Mouse (Mus musculus): Measurements from ENCODE around the gene Gm4871. TPM values are rescaled to one million over a fixed set of nuclear protein-coding genes. Genes with fewer than 3 reads are reported as not detected.
A peak's percentile ranks its signal among the peaks of the same experiment; 100 is the strongest.

Gm4871 gene
- total RNA-seq, 2 experiments from 2014 or later, result not detected

- DNase-seq, result no peak
- intact Hi-C loops (cut with DNase I), result no loop called here
These were observed 29.2 kb downstream of the Gm4871 start for GRCm38 (mm10) chr5:145003362-145003761.

- no peak for DNase-seq
- intact Hi-C loops (cut with DNase I), result loop anchor here (5.0 kb wide), 1 partner anchor 74 kb away; no protein-coding TSS in a partner anchor
These were observed 34.1 kb downstream of the Gm4871 start for GRCm38 (mm10) chr5:144998491-144998890.

- intact Hi-C loops (cut with DNase I), result no loop called here
- DNase-seq, result no peak
These were observed 42.1 kb downstream of the Gm4871 start for GRCm38 (mm10) chr5:144990481-144990880.

- no peak for DNase-seq
- intact Hi-C loops (cut with DNase I), result no loop called here
These were observed 42.5 kb downstream of the Gm4871 start for GRCm38 (mm10) chr5:144990051-144990450.

- intact Hi-C loops (cut with DNase I), result loop anchor here (2.0 to 5.0 kb wide), 4 partner anchors 104 to 197 kb away; no protein-coding TSS in a partner anchor
- no peak for DNase-seq
These were observed 43.5 kb downstream of the Gm4871 start for GRCm38 (mm10) chr5:144989061-144989405.

GRCm38 (mm10) chr5:144988340-144989060 is 44.1 kb downstream of the Gm4871 start:
- peak; percentile 32 to 39 for DNase-seq
- intact Hi-C loops (cut with DNase I), result loop anchor here (2.0 to 5.0 kb wide), 4 partner anchors 104 to 196 kb away; no protein-coding TSS in a partner anchor

- intact Hi-C loops (cut with DNase I), result loop anchor here (5.0 kb wide), 1 partner anchor 195 kb away; no protein-coding TSS in a partner anchor
- no peak for DNase-seq
These were observed 45.0 kb downstream of the Gm4871 start for GRCm38 (mm10) chr5:144987561-144987960.

- intact Hi-C loops (cut with DNase I), result loop anchor here (5.0 kb wide), 1 partner anchor 193 kb away; no protein-coding TSS in a partner anchor
These were observed 47.7 kb downstream of the Gm4871 start for GRCm38 (mm10) chr5:144984839-144985238.

GRCm38 (mm10) chr5:144983227-144983626 is 49.3 kb downstream of the Gm4871 start:
- intact Hi-C loops (cut with DNase I), result no loop called here
- no peak for DNase-seq

More at GRCm38 (mm10) chr5:144984839-144985238, 47.7 kb downstream of the Gm4871 start:
- DNase-seq, result no peak

Other genes with a start within 250 kb of the Gm4871 start
- 10 to 100 TPM; 24.6 to 27.2 TPM for gene Smurf1, start 66.9 kb downstream of the Gm4871 start, total RNA-seq (2021)
- not detected for gene 1700018F24Rik, start 10.2 kb upstream of the Gm4871 start, total RNA-seq (2021)
- gene Arpc1a, start 51.1 kb upstream of the Gm4871 start, total RNA-seq (2021), result 10 to 100 TPM; 63.4 to 64.3 TPM
- not detected for gene Kpna7, start 51.3 kb upstream of the Gm4871 start, total RNA-seq (2021)
- 10 to 100 TPM; 71.7 to 84.7 TPM for gene Arpc1b, start 81.5 kb upstream of the Gm4871 start, total RNA-seq (2021)
- 10 to 100 TPM; 39.3 to 45.7 TPM for gene Pdap1, start 107.5 kb upstream of the Gm4871 start, total RNA-seq (2021)
- 10 to 100 TPM; 59.5 to 61.1 TPM for gene Bud31, start 107.6 kb upstream of the Gm4871 start, total RNA-seq (2021)
- 10 to 100 TPM; 28.5 to 42.2 TPM for gene Ptcd1, start 134.4 kb upstream of the Gm4871 start, total RNA-seq (2021)
- 10 to 100 TPM; 11.4 to 11.7 TPM for gene Cpsf4, start 134.5 kb upstream of the Gm4871 start, total RNA-seq (2021)
- 1,000 to 10,000 TPM; 1,102 to 1,127 TPM for gene Atp5j2, start 159.3 kb upstream of the Gm4871 start, total RNA-seq (2021)
- 1 to 10 TPM; 6.5 to 8.5 TPM for gene Zkscan14, start 169.1 kb upstream of the Gm4871 start, total RNA-seq (2021)
- gene Zkscan5, start 171.8 kb upstream of the Gm4871 start, total RNA-seq (2021), result 10 to 100 TPM in 1 of 2 experiments, 1 to 10 TPM in 1; 9.5 to 10.1 TPM
- gene Zfp655, start 199.0 kb upstream of the Gm4871 start, total RNA-seq (2021), result 10 to 100 TPM; 27.7 to 31.3 TPM
- 10 to 100 TPM in 1 of 2 experiments, 1 to 10 TPM in 1; 10.0 to 11.1 TPM for gene Zscan25, start 247.7 kb upstream of the Gm4871 start, total RNA-seq (2021)

Data from heart, postnatal 36 days (tissue).